Mouse (Mus musculus) adrenal gland, postnatal 14 days (tissue): Measurements from ENCODE around the gene Plekha7. TPM values are rescaled to one million over a fixed set of nuclear protein-coding genes. Genes with fewer than 3 reads are reported as not detected.

Experiments
- DNase-seq: peaks from one replicate; pipeline ENCODE4 v3.0.0; 2021; ENCODE audit warnings: mixed read lengths
- long read RNA-seq, 2 experiments: library from polyadenylated mRNA; stranded (forward); transcript quantifications; one replicate each; pipeline ENCODE4 v2.0.0; 2021
- total RNA-seq: library from RNA; stranded (reverse); gene quantifications from 2 replicates; pipeline ENCODE4 v1.2.3, GENCODE M21; 2021

Plekha7 gene
- total RNA-seq, result 10.3 and 12.0 TPM in 2 replicates
- long read RNA-seq, experiment 1, full-length matches to known transcripts, result 2 of 7 reads
- long read RNA-seq, experiment 1, partial matches to known transcripts, result 5 of 7 reads
- long read RNA-seq, experiment 1, other reads (novel, unspliced or antisense), result 0 of 7 reads
- long read RNA-seq, experiment 2, full-length matches to known transcripts, result 2 of 11 reads
- long read RNA-seq, experiment 2, partial matches to known transcripts, result 2 of 11 reads
- long read RNA-seq, experiment 2, other reads (novel, unspliced or antisense), result 7 of 11 reads

- DNase-seq, result peak; percentile 77
Measured at GRCm38 (mm10) chr7:116307871-116308631, at the start of gene Plekha7. Gene Plekha7 (minus strand): TSS chr7:116308376.

GRCm38 (mm10) chr7:116336226-116336625, 28.1 kb upstream of the Plekha7 start:
- peak; percentile 82 for DNase-seq

- DNase-seq, result no peak
Measured at GRCm38 (mm10) chr7:116335133-116335532, 27.0 kb upstream of the Plekha7 start.

GRCm38 (mm10) chr7:116334669-116335038, 26.5 kb upstream of the Plekha7 start:
- DNase-seq, result no peak

- DNase-seq, result peak; percentile 99
Measured at GRCm38 (mm10) chr7:116333713-116334668, 25.8 kb upstream of the Plekha7 start, which contains the start of gene Rps13. Gene Rps13 (minus strand): TSS chr7:116334195.

- no peak for DNase-seq
Measured at GRCm38 (mm10) chr7:116331246-116331645, 23.1 kb upstream of the Plekha7 start.

GRCm38 (mm10) chr7:116329858-116330257, 21.7 kb upstream of the Plekha7 start:
- DNase-seq, result no peak

GRCm38 (mm10) chr7:116328777-116329176, 20.6 kb upstream of the Plekha7 start:
- no peak for DNase-seq

GRCm38 (mm10) chr7:116327901-116328300, 19.7 kb upstream of the Plekha7 start:
- no peak for DNase-seq

GRCm38 (mm10) chr7:116323331-116323964, 15.3 kb upstream of the Plekha7 start:
- peak; percentile 84 for DNase-seq

GRCm38 (mm10) chr7:116309456-116309855, 1.3 kb upstream of the Plekha7 start:
- DNase-seq, result peak; percentile 50

GRCm38 (mm10) chr7:116308632-116308991, 436 bp upstream of the Plekha7 start:
- DNase-seq, result peak; percentile 60

- peak; percentile 88 for DNase-seq
Measured at GRCm38 (mm10) chr7:116307099-116307870, 891 bp downstream of the Plekha7 start.

- DNase-seq, result no peak
Measured at GRCm38 (mm10) chr7:116306601-116307000, 1.6 kb downstream of the Plekha7 start.

- DNase-seq, result no peak
Measured at GRCm38 (mm10) chr7:116301661-116302311, 6.4 kb downstream of the Plekha7 start.

- DNase-seq, result no peak
Measured at GRCm38 (mm10) chr7:116301144-116301543, 7.0 kb downstream of the Plekha7 start.

GRCm38 (mm10) chr7:116298851-116299250, 9.3 kb downstream of the Plekha7 start:
- DNase-seq, result no peak

GRCm38 (mm10) chr7:116298389-116298788, 9.8 kb downstream of the Plekha7 start:
- no peak for DNase-seq

- DNase-seq, result no peak
Measured at GRCm38 (mm10) chr7:116294961-116295360, 13.2 kb downstream of the Plekha7 start.

- no peak for DNase-seq
Measured at GRCm38 (mm10) chr7:116292377-116292776, 15.8 kb downstream of the Plekha7 start.

- DNase-seq, result no peak
Measured at GRCm38 (mm10) chr7:116290559-116290958, 17.6 kb downstream of the Plekha7 start.
